Mouse (Mus musculus) forebrain, embryonic 10.5 days (tissue): ENCODE measurements around the gene Gm10974. TPM values are rescaled to one million over a fixed set of nuclear protein-coding genes. Genes with fewer than 3 reads are reported as not detected.

Source experiments
- DNase-seq: peaks from one replicate; pipeline ENCODE4 v3.0.0-alpha.2; 2017; ENCODE audit warnings: low spot score; ENCODE audit errors: extremely low spot score
- H3K27ac ChIP-seq: fragments of 300-500 bp; sonication (generic); 2 replicates; pipeline ENCODE4 v1.5.1; 2016; ENCODE audit warnings: mild to moderate bottlenecking
- H3K27me3 ChIP-seq: fragments of 300-500 bp; sonication (generic); 2 replicates; pipeline ENCODE4 v1.6.1; 2016; ENCODE audit warnings: mild to moderate bottlenecking; ENCODE audit not compliant: poor library complexity, severe bottlenecking
- H3K36me3 ChIP-seq: fragments of 300-500 bp; sonication (generic); replicated peaks from 2 replicates; pipeline ENCODE4 v1.6.1; 2016; ENCODE audit warnings: mild to moderate bottlenecking, moderate library complexity
- H3K4me1 ChIP-seq: fragments of 300-500 bp; sonication (generic); 2 replicates; pipeline ENCODE4 v1.6.1; 2016
- H3K4me3 ChIP-seq: fragments of 300-500 bp; sonication (generic); 2 replicates; pipeline ENCODE4 v1.5.1; 2016; ENCODE audit warnings: mild to moderate bottlenecking, moderate library complexity
- H3K9me3 ChIP-seq: fragments of 300-500 bp; sonication (generic); 2 replicates; pipeline ENCODE4 v1.6.1; 2016; ENCODE audit warnings: mild to moderate bottlenecking, moderate library complexity
- WGBS: fragments of 180-500 bp; shearing (Covaris S2); methylation state at CpG from one replicate; pipeline ENCODE4 v1.1.7; 2016; 5-methylcytosine and 5-hydroxymethylcytosine counted together
- microRNA-seq: library from miRNA; unstranded; fragments of <30 nt; microRNA quantifications from one replicate; pipeline ENCODE4, GENCODE M21; 2017
- polyA plus RNA-seq: library from polyadenylated mRNA; unstranded; fragments of >200 nt; fragmentation: Nextera tagmentation; extraction: Ambion mirVana; gene quantifications from 2 replicates; pipeline ENCODE4 v1.2.1, GENCODE M21; 2016

Gene Gm10974
- polyA plus RNA-seq, 1 experiment from 2014 or later, result not detected

GRCm38 (mm10) chr7:66421903-66422302, 56.2 kb downstream of the Gm10974 start:
- Histone ChIP-seq H3K36me3 (no peaks in the 10 kb centered on the region), H3K27ac (no peak overlapping the region), H3K4me1 (peaks cover 21% of the 10 kb centered on the region), H3K4me3 (no peak overlapping the region), H3K27me3 (peaks cover 73% of the 10 kb centered on the region), H3K9me3 (no peaks in the 10 kb centered on the region)
- DNase-seq, result no peak
- WGBS, result 82% methylated on average over 8 of the region's 8 CpGs

- Histone ChIP-seq H3K4me1 (peaks cover 24% of the 10 kb centered on the region), H3K27ac (peak overlapping the region; percentile 35; the same call in 1 of the 2 replicates), H3K9me3 (no peaks in the 10 kb centered on the region), H3K36me3 (no peaks in the 10 kb centered on the region), H3K27me3 (peaks cover 83% of the 10 kb centered on the region), H3K4me3 (peak overlapping the region; percentile 60)
- WGBS, result under 1% methylated on average over 23 of the region's 23 CpGs
- no peak for DNase-seq
Observed at GRCm38 (mm10) chr7:66427053-66427436, 61.3 kb downstream of the Gm10974 start.

- DNase-seq, result peak; percentile 61
- H3K4me1 ChIP-seq, result peaks cover 24% of the 10 kb centered on the region
- under 1% methylated on average over 51 of the region's 56 CpGs for WGBS
- peaks cover 81% of the 10 kb centered on the region for H3K27me3 ChIP-seq
- H3K27ac ChIP-seq, result peak within 1 kb of the TSS; percentile 35; the same call in 1 of the 2 replicates
- peak within 1 kb of the TSS; percentile 60 for H3K4me3 ChIP-seq
- H3K36me3 ChIP-seq, result no peaks in the 10 kb centered on the region
- H3K9me3 ChIP-seq, result no peaks in the 10 kb centered on the region
Observed at GRCm38 (mm10) chr7:66427437-66428161, 61.9 kb downstream of the Gm10974 start, which contains the start of gene Aldh1a3. TSS of gene Aldh1a3 (minus strand) at chr7:66427517.

GRCm38 (mm10) chr7:66434453-66434935, 68.8 kb downstream of the Gm10974 start:
- peaks cover 12% of the 10 kb centered on the region for H3K27me3 ChIP-seq
- peak; percentile 52 for DNase-seq
- peaks cover 8% of the 10 kb centered on the region for H3K4me1 ChIP-seq
- no peaks in the 10 kb centered on the region for H3K9me3 ChIP-seq
- H3K4me3 ChIP-seq, result no peak overlapping the region
- no peaks in the 10 kb centered on the region for H3K36me3 ChIP-seq
- no peak overlapping the region for H3K27ac ChIP-seq
- WGBS, result 53% methylated on average over 10 of the region's 10 CpGs

Small RNA genes lying within 50 kb of the gene (microRNA-seq; reads per million reads assigned to microRNA genes)
- not detected for gene Mir7057

Other genes starting within 250 kb of the Gm10974 start
- 5.8 TPM in 2 replicates for gene Lrrk1, start 22.4 kb downstream of the Gm10974 start, polyA plus RNA-seq
- gene Aldh1a3, start 61.6 kb downstream of the Gm10974 start, polyA plus RNA-seq, result 30.4 and 30.6 TPM in 2 replicates